Mouse (Mus musculus): ENCODE results near the gene Vmn1r214. TPM values are rescaled to one million over a fixed set of nuclear protein-coding genes. Genes with fewer than 3 reads are reported as not detected.

Gene Vmn1r214
- not detected in 2 replicates for total RNA-seq (2014; fragmentation: Nextera tagmentation)
- total RNA-seq (2017), result under 0.01 and 0.06 TPM in 2 replicates
- polyA plus RNA-seq (2012), result not detected in 2 replicates

DNA sequence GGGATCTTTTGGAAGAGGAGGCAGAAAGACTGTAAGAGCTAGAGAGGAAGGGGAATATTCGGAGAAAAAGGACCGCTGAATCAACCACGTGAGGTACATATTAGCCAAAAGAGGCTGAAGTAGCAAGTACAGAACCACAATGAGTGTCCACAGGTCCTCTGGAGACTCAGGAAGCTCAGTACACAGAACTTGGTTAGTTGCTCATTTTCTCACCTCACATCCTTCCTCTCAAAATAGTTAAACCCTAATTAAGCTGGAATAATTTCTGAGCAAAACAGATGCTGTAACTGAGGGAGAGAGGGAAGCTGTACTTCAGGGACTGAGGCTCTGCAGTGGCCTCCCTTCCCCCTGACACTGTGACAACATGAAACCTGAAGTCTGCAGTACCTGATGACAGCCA lies at the start of gene Vmn1r214:
Vmn1r214 (plus strand) TSS at position 301 of the 400 bp plus-strand sequence.
- ATAC-seq (ENCODE audit: extremely low read depth, insufficient number of reproducible peaks, low FRiP score, poor library complexity, severe bottlenecking) (no peak), DNase-seq (ENCODE audit: low spot score) (no peak)
- Histone ChIP-seq H3K4me3 (ENCODE audit: low read depth, low read length) (no peak within 1 kb of the TSS), H3K27me3 (ENCODE audit: insufficient read depth, low read length) (no peaks in the 10 kb centered on the region), H3K36me3 (replicated peaks) (no peaks in the 10 kb centered on the region), H3K9me3 (replicated peaks) (no peaks in the 10 kb centered on the region), H3K4me1 (ENCODE audit: insufficient read depth, low read depth, low read length) (no peaks in the 10 kb centered on the region)
- TF ChIP-seq TAL1 (conservative IDR thresholded peaks at IDR 0.05; ENCODE audit: low read depth, low read length), result no peak
- no peak for TF ChIP-seq POLR2AphosphoS5 (IDR thresholded peaks at IDR 0.05; ENCODE audit: insufficient replicate concordance, low read depth, low read length)
- TF ChIP-seq GATA1 (IDR thresholded peaks at IDR 0.05; ENCODE audit: borderline replicate concordance, low read length), result no peak
- TF ChIP-seq CTCF (IDR thresholded peaks at IDR 0.05; ENCODE audit: low read depth, low read length), result no peak
- no peak for TF ChIP-seq GATA2 (IDR thresholded peaks at IDR 0.05; ENCODE audit: borderline replicate concordance, low read depth, low read length)

DNA sequence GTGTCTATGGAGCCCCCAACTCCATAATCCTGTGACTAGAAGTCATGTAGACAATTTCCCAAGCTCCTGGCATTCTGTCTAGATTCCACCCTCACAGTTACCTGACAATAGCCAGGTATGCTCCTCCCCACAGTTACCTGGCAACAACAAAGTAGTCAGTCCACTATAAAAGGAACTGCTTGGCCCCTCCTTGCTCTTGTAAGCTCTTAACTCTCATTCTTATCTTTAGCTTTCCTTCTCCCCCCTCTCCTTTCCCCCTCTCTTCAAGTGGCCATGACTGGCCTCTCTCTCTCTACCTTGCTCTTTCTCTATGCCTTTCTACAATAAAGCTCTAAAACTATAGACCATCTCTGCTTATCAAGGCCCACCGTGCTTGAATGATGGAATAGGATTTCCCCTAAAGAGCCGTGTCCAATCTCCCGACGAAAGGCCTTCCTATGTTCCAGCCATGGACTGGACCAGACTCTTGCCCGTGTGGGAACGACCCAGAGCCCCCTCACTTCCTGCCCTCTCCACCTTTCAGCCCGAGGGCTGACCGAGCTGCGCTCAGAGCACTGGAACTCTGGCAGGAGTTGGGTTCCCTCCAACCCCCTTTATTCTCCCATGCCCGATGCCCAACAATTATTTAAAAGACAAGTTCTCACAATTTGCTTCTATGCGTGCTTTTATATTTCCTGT lies 39.9 kb upstream of the Vmn1r214 start:
- Histone ChIP-seq H3K4me3 (ENCODE audit: low read depth, low read length) (no peak overlapping the region), H3K27me3 (ENCODE audit: insufficient read depth, low read length) (peaks cover 2% of the 10 kb centered on the region; the same call in 1 of the 2 replicates), H3K36me3 (replicated peaks) (no peaks in the 10 kb centered on the region), H3K4me1 (ENCODE audit: insufficient read depth, low read depth, low read length) (no peaks in the 10 kb centered on the region), H3K9me3 (replicated peaks) (0 out of 2 replicates have a peak, but pooled peaks cover 1% of the 10 kb centered on the region)
- ATAC-seq (ENCODE audit: extremely low read depth, insufficient number of reproducible peaks, low FRiP score, poor library complexity, severe bottlenecking) (no peak), DNase-seq (ENCODE audit: low spot score) (no peak)
- no peak for TF ChIP-seq GATA1 (IDR thresholded peaks at IDR 0.05; ENCODE audit: borderline replicate concordance, low read length)
- no peak for TF ChIP-seq GATA2 (IDR thresholded peaks at IDR 0.05; ENCODE audit: borderline replicate concordance, low read depth, low read length)
- no peak for TF ChIP-seq CTCF (IDR thresholded peaks at IDR 0.05; ENCODE audit: low read depth, low read length)
- TF ChIP-seq POLR2AphosphoS5 (IDR thresholded peaks at IDR 0.05; ENCODE audit: insufficient replicate concordance, low read depth, low read length), result no peak
- no peak for TF ChIP-seq TAL1 (conservative IDR thresholded peaks at IDR 0.05; ENCODE audit: low read depth, low read length)

DNA sequence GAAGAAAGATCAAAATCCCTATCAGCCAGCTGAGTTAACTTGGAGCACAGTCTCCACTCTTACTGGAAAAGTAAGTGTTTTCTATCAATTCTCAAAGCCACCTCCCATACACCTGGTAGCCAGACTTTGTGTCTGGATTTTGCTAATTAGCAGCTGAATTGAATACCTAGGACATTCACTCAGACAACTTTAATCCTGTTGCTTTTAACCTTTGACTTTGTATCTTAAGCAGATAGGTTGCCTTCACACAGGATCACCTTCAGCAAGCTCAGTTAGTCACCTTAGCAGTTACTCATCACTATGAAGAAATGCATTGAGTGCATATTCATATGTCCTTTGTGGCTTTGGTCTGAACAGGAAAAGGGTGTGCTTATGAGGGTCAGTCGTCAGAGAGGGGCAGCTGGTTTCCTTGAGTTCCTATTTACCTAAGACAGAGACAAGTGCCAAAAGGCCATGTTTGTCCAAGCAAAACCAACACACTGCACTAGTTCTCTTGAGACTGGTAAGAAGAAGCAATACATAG lies 38.0 kb upstream of the Vmn1r214 start:
- no peaks in the 10 kb centered on the region for H3K36me3 ChIP-seq (replicated peaks)
- TF ChIP-seq TAL1 (conservative IDR thresholded peaks at IDR 0.05; ENCODE audit: low read depth, low read length), result no peak
- TF ChIP-seq POLR2AphosphoS5 (IDR thresholded peaks at IDR 0.05; ENCODE audit: insufficient replicate concordance, low read depth, low read length), result no peak
- no peak for TF ChIP-seq GATA1 (IDR thresholded peaks at IDR 0.05; ENCODE audit: borderline replicate concordance, low read length)
- no peak for TF ChIP-seq GATA2 (IDR thresholded peaks at IDR 0.05; ENCODE audit: borderline replicate concordance, low read depth, low read length)
- no peak for TF ChIP-seq CTCF (IDR thresholded peaks at IDR 0.05; ENCODE audit: low read depth, low read length)
- DNase-seq (ENCODE audit: low spot score) (no peak), ATAC-seq (ENCODE audit: extremely low read depth, insufficient number of reproducible peaks, low FRiP score, poor library complexity, severe bottlenecking) (no peak)
- H3K4me3 ChIP-seq (ENCODE audit: low read depth, low read length), result no peak overlapping the region
- H3K4me1 ChIP-seq (ENCODE audit: insufficient read depth, low read depth, low read length), result no peaks in the 10 kb centered on the region
- H3K27me3 ChIP-seq (ENCODE audit: insufficient read depth, low read length), result peaks cover 2% of the 10 kb centered on the region; the same call in 1 of the 2 replicates
- peaks cover 16% of the 10 kb centered on the region for H3K9me3 ChIP-seq (replicated peaks)

DNA sequence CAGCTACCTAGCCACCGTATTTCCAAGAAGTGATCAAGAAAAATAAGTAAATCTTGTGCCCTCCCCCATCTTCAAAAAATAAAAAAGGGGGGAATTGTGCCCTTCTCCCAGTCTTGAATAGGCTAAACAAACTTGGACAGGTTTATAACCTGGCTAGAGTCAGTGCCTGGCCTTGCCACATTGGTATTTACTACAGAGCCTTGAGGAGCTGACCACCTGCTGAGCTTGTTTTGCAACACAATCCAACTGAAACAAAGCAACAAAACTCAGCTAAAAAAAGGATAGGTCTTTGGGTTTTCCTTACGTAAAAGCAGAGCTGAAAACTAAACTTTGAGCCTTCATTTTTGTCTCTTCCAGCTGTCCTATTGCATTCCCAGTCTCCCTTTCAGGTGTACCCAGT lies 37.5 kb upstream of the Vmn1r214 start:
- ATAC-seq (ENCODE audit: extremely low read depth, insufficient number of reproducible peaks, low FRiP score, poor library complexity, severe bottlenecking), result no peak
- Histone ChIP-seq H3K27me3 (ENCODE audit: insufficient read depth, low read length) (peaks cover 2% of the 10 kb centered on the region; the same call in 1 of the 2 replicates), H3K4me1 (ENCODE audit: insufficient read depth, low read depth, low read length) (no peaks in the 10 kb centered on the region), H3K9me3 (replicated peaks) (peaks cover 18% of the 10 kb centered on the region), H3K4me3 (ENCODE audit: low read depth, low read length) (no peak overlapping the region), H3K36me3 (replicated peaks) (no peaks in the 10 kb centered on the region)
- no peak for DNase-seq (ENCODE audit: low spot score)
- TF ChIP-seq CTCF (IDR thresholded peaks at IDR 0.05; ENCODE audit: low read depth, low read length) (no peak), GATA1 (IDR thresholded peaks at IDR 0.05; ENCODE audit: borderline replicate concordance, low read length) (no peak), GATA2 (IDR thresholded peaks at IDR 0.05; ENCODE audit: borderline replicate concordance, low read depth, low read length) (no peak), POLR2AphosphoS5 (IDR thresholded peaks at IDR 0.05; ENCODE audit: insufficient replicate concordance, low read depth, low read length) (no peak), TAL1 (conservative IDR thresholded peaks at IDR 0.05; ENCODE audit: low read depth, low read length) (no peak)

DNA sequence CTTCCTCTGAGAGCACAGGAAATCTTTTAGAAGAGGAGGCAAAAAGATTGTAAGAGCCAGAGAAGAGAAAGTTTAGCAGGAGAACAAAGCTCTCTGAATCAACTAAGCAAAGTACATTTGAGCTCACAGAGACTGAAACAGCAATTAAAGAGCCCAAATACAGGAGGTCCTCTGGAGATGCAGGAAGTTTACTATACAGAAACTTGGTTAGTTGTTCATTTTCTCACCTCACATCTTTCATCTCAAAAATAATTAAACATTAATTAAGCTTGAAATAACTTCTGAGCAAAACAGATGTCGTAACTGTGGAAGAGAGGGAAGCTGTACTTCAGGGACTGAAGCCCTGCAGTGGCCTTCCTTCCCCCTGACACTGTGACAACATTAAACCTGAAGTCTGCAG lies 22.9 kb upstream of the Vmn1r214 start, which contains the start of gene Vmn1r213:
Vmn1r213 (plus strand) TSS at position 301 of the 400 bp plus-strand sequence.
- Histone ChIP-seq H3K4me3 (ENCODE audit: low read depth, low read length) (no peak within 1 kb of the TSS), H3K27me3 (ENCODE audit: insufficient read depth, low read length) (no peaks in the 10 kb centered on the region), H3K4me1 (ENCODE audit: insufficient read depth, low read depth, low read length) (no peaks in the 10 kb centered on the region), H3K36me3 (replicated peaks) (no peaks in the 10 kb centered on the region), H3K9me3 (replicated peaks) (no peaks in the 10 kb centered on the region)
- no peak for ATAC-seq (ENCODE audit: extremely low read depth, insufficient number of reproducible peaks, low FRiP score, poor library complexity, severe bottlenecking)
- no peak for TF ChIP-seq CTCF (IDR thresholded peaks at IDR 0.05; ENCODE audit: low read depth, low read length)
- no peak for TF ChIP-seq GATA1 (IDR thresholded peaks at IDR 0.05; ENCODE audit: borderline replicate concordance, low read length)
- TF ChIP-seq POLR2AphosphoS5 (IDR thresholded peaks at IDR 0.05; ENCODE audit: insufficient replicate concordance, low read depth, low read length), result no peak
- no peak for TF ChIP-seq TAL1 (conservative IDR thresholded peaks at IDR 0.05; ENCODE audit: low read depth, low read length)
- TF ChIP-seq GATA2 (IDR thresholded peaks at IDR 0.05; ENCODE audit: borderline replicate concordance, low read depth, low read length), result no peak
- DNase-seq (ENCODE audit: low spot score), result no peak

DNA sequence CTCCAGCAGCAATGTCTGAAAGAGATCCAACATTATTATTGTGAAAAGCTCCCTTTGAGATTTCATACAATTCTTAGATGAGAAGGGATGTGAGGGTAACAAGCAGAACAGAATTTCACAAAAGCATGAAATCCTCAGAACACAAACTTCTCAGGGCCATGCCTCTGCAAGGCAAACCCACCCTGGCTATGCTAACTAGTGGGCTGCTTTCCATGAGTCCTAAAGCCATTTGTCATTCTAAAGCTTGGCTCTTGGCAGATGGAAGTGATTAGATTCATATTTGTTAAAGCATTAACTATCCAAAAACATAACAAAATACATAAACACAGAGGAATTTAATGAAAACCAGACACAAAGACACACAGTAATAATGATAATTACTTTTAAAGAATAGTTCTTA lies 12.1 kb upstream of the Vmn1r214 start:
- Histone ChIP-seq H3K36me3 (replicated peaks) (no peaks in the 10 kb centered on the region), H3K4me1 (ENCODE audit: insufficient read depth, low read depth, low read length) (no peaks in the 10 kb centered on the region), H3K27me3 (ENCODE audit: insufficient read depth, low read length) (no peaks in the 10 kb centered on the region), H3K4me3 (ENCODE audit: low read depth, low read length) (no peak overlapping the region), H3K9me3 (replicated peaks) (no peaks in the 10 kb centered on the region)
- ATAC-seq (ENCODE audit: extremely low read depth, insufficient number of reproducible peaks, low FRiP score, poor library complexity, severe bottlenecking) (no peak), DNase-seq (ENCODE audit: low spot score) (no peak)
- TF ChIP-seq TAL1 (conservative IDR thresholded peaks at IDR 0.05; ENCODE audit: low read depth, low read length) (no peak), GATA2 (IDR thresholded peaks at IDR 0.05; ENCODE audit: borderline replicate concordance, low read depth, low read length) (no peak), GATA1 (IDR thresholded peaks at IDR 0.05; ENCODE audit: borderline replicate concordance, low read length) (no peak), POLR2AphosphoS5 (IDR thresholded peaks at IDR 0.05; ENCODE audit: insufficient replicate concordance, low read depth, low read length) (no peak), CTCF (IDR thresholded peaks at IDR 0.05; ENCODE audit: low read depth, low read length) (no peak)

Measured in G1E (cell line).